Mouse (Mus musculus) kidney, embryonic 14.5 days (tissue): ENCODE measurements around the gene Scaper. TPM values are rescaled to one million over a fixed set of nuclear protein-coding genes. Genes with fewer than 3 reads are reported as not detected.

ENCODE experiments used
- ATAC-seq: fragments of 200-750 bp; cut with Nextera tagmentation; 2 replicates; pipeline ENCODE4 v1.8.0; 2017; ENCODE audit warnings: moderate number of reproducible peaks, mild to moderate bottlenecking, moderate TSS enrichment, moderate library complexity; ENCODE audit not compliant: low FRiP score, low TSS enrichment
- H3K27ac ChIP-seq: fragments of 300-500 bp; sonication (generic); 2 replicates; pipeline ENCODE4 v1.5.1; 2014; ENCODE audit warnings: low read depth, mild to moderate bottlenecking, low read length, moderate library complexity, mixed read lengths
- H3K27me3 ChIP-seq: fragments of 300-500 bp; sonication (generic); 2 replicates; pipeline ENCODE4 v1.6.1; 2014; ENCODE audit warnings: mild to moderate bottlenecking, low read length; ENCODE audit not compliant: control insufficient read depth, insufficient read depth
- H3K36me3 ChIP-seq: fragments of 300-500 bp; sonication (generic); 2 replicates; pipeline ENCODE4 v1.6.1; 2014; ENCODE audit warnings: low read length, mixed read lengths; ENCODE audit not compliant: control insufficient read depth, insufficient read depth
- H3K4me1 ChIP-seq: fragments of 300-500 bp; sonication (generic); 2 replicates; pipeline ENCODE4 v1.6.1; 2014; ENCODE audit warnings: low read length, mixed read lengths; ENCODE audit not compliant: control insufficient read depth, insufficient read depth
- H3K4me2 ChIP-seq: fragments of 300-500 bp; sonication (generic); replicated peaks from 2 replicates; pipeline ENCODE4 v1.6.1; 2014; ENCODE audit warnings: low read depth, mild to moderate bottlenecking, low read length
- H3K4me3 ChIP-seq: fragments of 300-500 bp; sonication (generic); 2 replicates; pipeline ENCODE4 v1.5.1; 2014; ENCODE audit warnings: mild to moderate bottlenecking, low read length
- H3K9ac ChIP-seq: fragments of 300-500 bp; sonication (generic); 2 replicates; pipeline ENCODE4 v1.6.1; 2014; ENCODE audit warnings: low read depth, mild to moderate bottlenecking, low read length, moderate library complexity
- H3K9me3 ChIP-seq: fragments of 300-500 bp; sonication (generic); 2 replicates; pipeline ENCODE4 v1.6.1; 2016; ENCODE audit warnings: low read length; ENCODE audit not compliant: control insufficient read depth
- whole genome bisulfite sequencing: fragments of 180-500 bp; shearing (Covaris S2); extraction: QIAGEN DNeasy Blood & Tissue Kit; methylation state at CpG from one replicate; pipeline ENCODE4 v1.1.7; 2014; 5-methylcytosine and 5-hydroxymethylcytosine counted together
- polyA plus RNA-seq: library from polyadenylated mRNA; unstranded; fragments of >200 nt; fragmentation: Nextera tagmentation; extraction: Ambion mirVana; gene quantifications from 2 replicates; pipeline ENCODE4 v1.2.1, GENCODE M21; 2014

Scaper gene
- polyA plus RNA-seq, 1 experiment from 2014 or later = 10.3 TPM

GRCm38 (mm10) chr9:55902964-55903363, 35.0 kb downstream of the Scaper start:
- Histone ChIP-seq H3K4me3 (no peak overlapping the region), H3K27me3 (no peaks in the 10 kb centered on the region), H3K27ac (no peak overlapping the region), H3K9me3 (no peaks in the 10 kb centered on the region), H3K9ac (no peak overlapping the region), H3K4me2 (no peak overlapping the region), H3K4me1 (no peaks in the 10 kb centered on the region), H3K36me3 (no peaks in the 10 kb centered on the region)
- no peak for ATAC-seq
- WGBS = 87% methylated on average over 2 of the region's 2 CpGs

GRCm38 (mm10) chr9:55901588-55901987, 36.3 kb downstream of the Scaper start:
- ATAC-seq = no peak
- 79% methylated on average over 3 of the region's 3 CpGs for WGBS
- H3K27ac ChIP-seq = no peak overlapping the region

GRCm38 (mm10) chr9:55900531-55900930, 37.4 kb downstream of the Scaper start:
- no peak overlapping the region for H3K4me3 ChIP-seq
- WGBS = 55% methylated on average over 3 of the region's 4 CpGs
- no peaks in the 10 kb centered on the region for H3K27me3 ChIP-seq
- H3K4me2 ChIP-seq = no peak overlapping the region
- no peak overlapping the region for H3K9ac ChIP-seq
- no peak for ATAC-seq
- H3K27ac ChIP-seq = no peak overlapping the region
- no peaks in the 10 kb centered on the region for H3K4me1 ChIP-seq
- H3K9me3 ChIP-seq = no peaks in the 10 kb centered on the region
- H3K36me3 ChIP-seq = no peaks in the 10 kb centered on the region

More at GRCm38 (mm10) chr9:55901588-55901987, 36.3 kb downstream of the Scaper start:
- Histone ChIP-seq H3K4me2 (no peak overlapping the region), H3K36me3 (no peaks in the 10 kb centered on the region), H3K4me1 (no peaks in the 10 kb centered on the region), H3K4me3 (no peak overlapping the region), H3K9me3 (no peaks in the 10 kb centered on the region), H3K27me3 (no peaks in the 10 kb centered on the region), H3K9ac (no peak overlapping the region)

GRCm38 (mm10) chr9:55878066-55878465, 59.9 kb downstream of the Scaper start:
- 75% methylated on average over 1 of the region's 1 CpGs for WGBS
- Histone ChIP-seq H3K4me2 (no peak overlapping the region), H3K36me3 (no peaks in the 10 kb centered on the region; the same call in 1 of the 2 replicates), H3K27ac (no peak overlapping the region), H3K9me3 (no peaks in the 10 kb centered on the region), H3K27me3 (no peaks in the 10 kb centered on the region), H3K4me3 (no peak overlapping the region), H3K9ac (no peak overlapping the region), H3K4me1 (no peaks in the 10 kb centered on the region)
- no peak for ATAC-seq

- no peak overlapping the region for H3K27ac ChIP-seq
- no peak overlapping the region for H3K4me3 ChIP-seq
- H3K27me3 ChIP-seq = no peaks in the 10 kb centered on the region
- H3K9me3 ChIP-seq = no peaks in the 10 kb centered on the region
- no peak overlapping the region for H3K9ac ChIP-seq
- no peak overlapping the region for H3K4me2 ChIP-seq
- no peaks in the 10 kb centered on the region for H3K36me3 ChIP-seq
- no peak for ATAC-seq
- no peaks in the 10 kb centered on the region for H3K4me1 ChIP-seq
- WGBS = 84% methylated on average over 8 of the region's 8 CpGs
Measured at GRCm38 (mm10) chr9:55789442-55789841, 148.5 kb downstream of the Scaper start.

GRCm38 (mm10) chr9:55712016-55712415, 225.9 kb downstream of the Scaper start:
- H3K9me3 ChIP-seq = no peaks in the 10 kb centered on the region
- no peaks in the 10 kb centered on the region for H3K36me3 ChIP-seq
- no peak overlapping the region for H3K4me2 ChIP-seq
- H3K4me1 ChIP-seq = no peaks in the 10 kb centered on the region
- no peaks in the 10 kb centered on the region for H3K27me3 ChIP-seq
- no peak overlapping the region for H3K4me3 ChIP-seq
- WGBS = 59% methylated on average over 4 of the region's 4 CpGs
- no peak overlapping the region for H3K9ac ChIP-seq
- no peak overlapping the region for H3K27ac ChIP-seq
- ATAC-seq = no peak

- H3K27ac ChIP-seq = no peak overlapping the region
- ATAC-seq = no peak
- WGBS = 85% methylated on average over 5 of the region's 5 CpGs
- no peaks in the 10 kb centered on the region for H3K27me3 ChIP-seq
- no peak overlapping the region for H3K9ac ChIP-seq
- H3K36me3 ChIP-seq = no peaks in the 10 kb centered on the region
- H3K4me2 ChIP-seq = no peak overlapping the region
- H3K4me3 ChIP-seq = no peak overlapping the region
- no peaks in the 10 kb centered on the region for H3K4me1 ChIP-seq
- H3K9me3 ChIP-seq = no peaks in the 10 kb centered on the region
Measured at GRCm38 (mm10) chr9:55710553-55710952, 227.4 kb downstream of the Scaper start.

GRCm38 (mm10) chr9:55706603-55707002, 231.3 kb downstream of the Scaper start:
- no peaks in the 10 kb centered on the region for H3K9me3 ChIP-seq
- H3K4me3 ChIP-seq = no peak overlapping the region
- no peak for ATAC-seq
- H3K4me2 ChIP-seq = no peak overlapping the region
- no peaks in the 10 kb centered on the region for H3K36me3 ChIP-seq
- no peak overlapping the region for H3K27ac ChIP-seq
- no peak overlapping the region for H3K9ac ChIP-seq
- no peaks in the 10 kb centered on the region for H3K27me3 ChIP-seq
- no peaks in the 10 kb centered on the region for H3K4me1 ChIP-seq
- 51% methylated on average over 3 of the region's 3 CpGs for WGBS

GRCm38 (mm10) chr9:55695307-55695706, 242.6 kb downstream of the Scaper start:
- Histone ChIP-seq H3K4me3 (no peak overlapping the region), H3K9ac (no peak overlapping the region), H3K4me1 (no peaks in the 10 kb centered on the region), H3K4me2 (no peak overlapping the region), H3K27ac (no peak overlapping the region), H3K9me3 (no peaks in the 10 kb centered on the region), H3K36me3 (no peaks in the 10 kb centered on the region), H3K27me3 (no peaks in the 10 kb centered on the region)
- WGBS = 67% methylated on average over 1 of the region's 1 CpGs
- no peak for ATAC-seq

- H3K27ac ChIP-seq = no peak overlapping the region
- H3K9ac ChIP-seq = no peak overlapping the region
- H3K4me1 ChIP-seq = no peaks in the 10 kb centered on the region
- H3K9me3 ChIP-seq = no peaks in the 10 kb centered on the region
- no peak overlapping the region for H3K4me3 ChIP-seq
- H3K36me3 ChIP-seq = no peaks in the 10 kb centered on the region
- no peak overlapping the region for H3K4me2 ChIP-seq
- H3K27me3 ChIP-seq = no peaks in the 10 kb centered on the region
- no peak for ATAC-seq
Measured at GRCm38 (mm10) chr9:55677099-55677498, 260.8 kb downstream of the Scaper start.
